Mouse (Mus musculus) forebrain, embryonic 14.5 days (tissue): ENCODE measurements around the gene Cfdp1. TPM values are rescaled to one million over a fixed set of nuclear protein-coding genes. Genes with fewer than 3 reads are reported as not detected.
A peak's percentile ranks its signal among the peaks of the same experiment; 100 is the strongest.

ENCODE experiments used
- ATAC-seq: fragments of 200-750 bp; cut with Nextera tagmentation; 2 replicates; pipeline ENCODE4 v1.8.0; 2017; ENCODE audit warnings: mild to moderate bottlenecking, moderate library complexity
- DNase-seq: peaks from one replicate; pipeline ENCODE4 v3.0.0-alpha.2; 2015; ENCODE audit warnings: low spot score
- H3K27ac ChIP-seq: fragments of 300-500 bp; sonication (generic); 2 replicates; pipeline ENCODE4 v1.5.1; 2014; ENCODE audit warnings: low read depth, mild to moderate bottlenecking, control low read depth, low read length, moderate library complexity
- H3K27me3 ChIP-seq: fragments of 300-500 bp; sonication (generic); replicated peaks from 2 replicates; pipeline ENCODE4 v1.6.1; 2014; ENCODE audit warnings: low read length, control low read depth, mixed read lengths; ENCODE audit not compliant: control insufficient read depth, insufficient read depth
- H3K36me3 ChIP-seq: fragments of 300-500 bp; sonication (generic); 2 replicates; pipeline ENCODE4 v1.6.1; 2014; ENCODE audit warnings: low read length, control low read depth; ENCODE audit not compliant: control insufficient read depth, insufficient read depth
- H3K4me1 ChIP-seq: fragments of 300-500 bp; sonication (generic); 2 replicates; pipeline ENCODE4 v1.6.1; 2014; ENCODE audit warnings: antibody characterized with exemption, low read length, control low read depth; ENCODE audit not compliant: control insufficient read depth, insufficient read depth
- H3K4me2 ChIP-seq: fragments of 300-500 bp; sonication (generic); 2 replicates; pipeline ENCODE4 v1.6.1; 2014; ENCODE audit warnings: mild to moderate bottlenecking, control low read depth, low read length
- H3K4me3 ChIP-seq: fragments of 300-500 bp; sonication (generic); 2 replicates; pipeline ENCODE4 v1.5.1; 2014; ENCODE audit warnings: low read depth, low read length, control low read depth
- H3K9ac ChIP-seq: fragments of 300-500 bp; sonication (generic); 2 replicates; pipeline ENCODE4 v1.6.1; 2014; ENCODE audit warnings: mild to moderate bottlenecking, low read length, control low read depth, moderate library complexity
- H3K9me3 ChIP-seq: fragments of 300-500 bp; sonication (generic); replicated peaks from 2 replicates; pipeline ENCODE4 v1.6.1; 2016; ENCODE audit warnings: low read length, control low read depth, mixed read lengths; ENCODE audit not compliant: control insufficient read depth
- WGBS: fragments of 180-500 bp; shearing (Covaris S2); extraction: QIAGEN DNeasy Blood & Tissue Kit; methylation state at CpG from one replicate; pipeline ENCODE4 v1.1.7; 2014; 5-methylcytosine and 5-hydroxymethylcytosine counted together
- polyA plus RNA-seq: library from polyadenylated mRNA; unstranded; fragments of >200 nt; fragmentation: Nextera tagmentation; extraction: Ambion mirVana; gene quantifications from 2 replicates; pipeline ENCODE4 v1.2.1, GENCODE M21; 2014

Gene Cfdp1
- polyA plus RNA-seq, 1 experiment from 2014 or later, result 173 TPM

DNA sequence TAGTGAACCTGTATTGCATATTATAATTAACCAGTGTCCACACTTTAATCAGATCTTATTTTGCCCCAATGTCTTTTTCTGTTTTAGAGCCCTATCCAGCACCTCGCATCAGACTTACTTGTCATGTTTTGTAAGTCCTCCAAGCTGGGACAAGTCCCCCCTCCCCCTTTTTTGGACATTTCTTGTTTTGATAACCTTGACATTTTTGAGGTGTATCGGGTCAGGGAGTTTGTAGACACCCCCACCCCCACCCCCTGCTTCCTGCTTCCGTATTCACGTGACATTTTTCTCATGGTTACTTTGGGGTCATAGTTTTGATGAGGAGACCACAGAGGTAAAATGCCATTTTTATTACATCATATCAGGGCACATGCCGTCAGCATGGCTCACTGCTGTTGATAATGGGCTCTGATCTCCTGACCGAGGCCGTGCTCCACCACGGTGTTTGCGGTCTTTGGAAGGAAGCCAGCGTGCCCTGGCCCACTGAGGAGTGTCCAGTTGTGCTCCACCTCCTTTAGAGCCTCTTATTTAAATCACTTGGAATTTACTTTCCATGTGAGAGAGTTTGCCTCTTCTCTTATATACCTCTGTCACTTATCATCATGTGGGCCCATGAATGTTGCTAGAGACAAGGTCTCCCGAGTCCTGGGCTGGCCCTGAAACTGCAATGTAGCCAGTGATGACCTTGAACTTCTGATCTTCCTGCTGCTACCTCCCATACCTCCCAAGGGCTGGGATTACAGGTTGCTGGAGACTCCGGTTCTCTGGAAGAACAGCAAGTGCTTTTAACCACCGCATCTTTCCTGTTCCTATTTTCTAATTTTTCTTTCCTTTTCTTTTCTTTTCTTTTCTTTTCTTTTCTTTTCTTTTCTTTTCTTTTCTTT lies 107.3 kb downstream of the Cfdp1 start:
- no peak overlapping the region for H3K4me2 ChIP-seq
- no peak overlapping the region for H3K27ac ChIP-seq
- no peak for ATAC-seq
- no peaks in the 10 kb centered on the region for H3K9me3 ChIP-seq
- no peaks in the 10 kb centered on the region for H3K27me3 ChIP-seq
- no peak for DNase-seq
- H3K4me1 ChIP-seq, result peaks cover 30% of the 10 kb centered on the region
- no peak overlapping the region for H3K9ac ChIP-seq
- no peak overlapping the region for H3K4me3 ChIP-seq
- 85% methylated on average over 13 of the region's 13 CpGs for WGBS
- no peaks in the 10 kb centered on the region for H3K36me3 ChIP-seq

GRCm38 (mm10) chr8:111745591-111746418 lies 108.3 kb downstream of the Cfdp1 start:
- peak overlapping the region; percentile 3; the same call in 1 of the 2 replicates for H3K4me3 ChIP-seq
- peak overlapping the region; percentile 17; the same call in 1 of the 2 replicates for H3K9ac ChIP-seq
- H3K9me3 ChIP-seq, result no peaks in the 10 kb centered on the region
- H3K27ac ChIP-seq, result peak overlapping the region; percentile 28
- H3K4me2 ChIP-seq, result peak overlapping the region; percentile 42
- DNase-seq (peak; percentile 89), ATAC-seq (peak; percentile 76)
- WGBS, result 6% methylated on average over 23 of the region's 23 CpGs
- H3K27me3 ChIP-seq, result no peaks in the 10 kb centered on the region
- H3K4me1 ChIP-seq, result peaks cover 40% of the 10 kb centered on the region
- H3K36me3 ChIP-seq, result no peaks in the 10 kb centered on the region

DNA sequence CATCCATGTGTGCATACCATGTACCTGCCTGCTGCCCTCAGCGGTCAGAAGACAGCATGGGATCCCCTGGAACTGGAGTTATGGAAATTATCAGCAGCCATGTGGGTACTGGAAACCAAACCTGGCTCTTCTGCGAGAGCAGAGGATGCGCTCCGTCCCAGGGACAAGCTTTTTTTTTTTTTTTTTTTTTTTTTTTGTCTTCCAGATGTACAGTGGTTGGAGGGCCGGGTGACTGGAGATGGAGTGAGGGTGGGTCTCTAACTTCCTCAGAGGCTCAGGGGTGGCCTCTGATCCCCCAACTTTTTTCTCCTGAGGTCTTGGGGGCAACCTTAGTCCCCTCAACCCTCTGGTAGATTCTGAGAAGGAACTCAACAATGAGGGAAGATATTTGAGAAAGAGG lies 109.0 kb downstream of the Cfdp1 start:
- H3K9ac ChIP-seq, result no peak overlapping the region
- 66% methylated on average over 5 of the region's 5 CpGs for WGBS
- no peak for DNase-seq
- H3K9me3 ChIP-seq, result no peaks in the 10 kb centered on the region
- peak overlapping the region; percentile 28; the same call in 1 of the 2 replicates for H3K27ac ChIP-seq
- peaks cover 47% of the 10 kb centered on the region for H3K4me1 ChIP-seq
- no peak overlapping the region for H3K4me3 ChIP-seq
- ATAC-seq, result no peak
- H3K36me3 ChIP-seq, result no peaks in the 10 kb centered on the region
- no peaks in the 10 kb centered on the region for H3K27me3 ChIP-seq
- H3K4me2 ChIP-seq, result peak overlapping the region; percentile 42; the same call in 1 of the 2 replicates

DNA sequence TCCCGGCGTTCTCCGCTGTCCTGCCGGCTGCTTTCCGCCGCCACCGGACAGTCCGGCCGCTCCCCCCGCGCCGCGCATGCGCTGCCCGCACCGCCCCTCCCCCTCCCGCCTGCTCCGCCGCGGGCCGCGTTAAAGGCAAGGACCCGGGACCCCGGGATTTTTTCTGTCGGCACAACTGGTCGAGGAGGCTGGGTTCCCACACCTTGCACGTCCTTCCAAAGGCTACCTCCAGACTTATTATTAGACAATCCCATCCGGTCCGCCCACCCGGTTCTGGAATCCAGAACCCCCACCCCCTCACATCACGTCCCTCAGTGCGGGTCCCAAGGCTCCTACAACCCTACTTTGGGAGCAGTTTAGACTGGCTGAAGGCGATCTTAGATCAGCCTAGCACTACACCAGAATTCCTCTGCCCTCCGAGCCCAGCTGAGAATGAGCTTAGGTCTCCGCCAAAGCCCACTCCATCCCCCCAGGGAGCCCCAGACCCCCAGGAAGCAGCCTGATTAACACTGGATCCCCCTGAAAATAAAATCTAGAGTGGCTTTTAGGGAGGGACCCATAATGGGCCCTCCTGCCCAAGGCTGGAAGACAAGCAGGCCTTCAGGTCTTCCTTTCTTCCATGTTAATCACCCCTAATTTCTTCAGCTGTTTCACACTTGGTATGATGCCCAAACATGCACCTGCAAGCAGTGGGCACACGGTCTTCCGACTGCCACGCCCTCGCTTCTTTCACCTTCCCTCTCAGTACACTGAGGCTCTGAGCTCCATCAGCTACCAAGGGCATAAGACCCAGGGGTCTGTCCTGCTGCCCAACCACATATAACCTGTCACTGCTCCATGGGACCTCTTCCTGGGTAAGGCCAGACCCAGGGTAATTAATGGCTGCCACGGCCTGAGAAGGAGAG lies 110.0 kb downstream of the Cfdp1 start, which contains the start of gene Bcar1:
TSS of gene Bcar1 (minus strand) at position 18 of the 905 bp plus-strand sequence.
- Histone ChIP-seq H3K9me3 (no peaks in the 10 kb centered on the region), H3K27ac (peak within 1 kb of the TSS; percentile 85), H3K9ac (peak within 1 kb of the TSS; percentile 96), H3K27me3 (no peaks in the 10 kb centered on the region), H3K4me3 (peak within 1 kb of the TSS; percentile 75), H3K4me1 (peaks cover 57% of the 10 kb centered on the region), H3K4me2 (peak within 1 kb of the TSS; percentile 79), H3K36me3 (no peaks in the 10 kb centered on the region)
- WGBS, result 10% methylated on average over 38 of the region's 40 CpGs
- peak; percentile 88 for DNase-seq
- peak; percentile 49 for ATAC-seq

- Histone ChIP-seq H3K36me3 (no peaks in the 10 kb centered on the region), H3K4me3 (peak overlapping the region; percentile 75), H3K9ac (peak overlapping the region; percentile 96), H3K4me2 (peak overlapping the region; percentile 79), H3K9me3 (no peaks in the 10 kb centered on the region), H3K27ac (peak overlapping the region; percentile 85), H3K27me3 (no peaks in the 10 kb centered on the region), H3K4me1 (peaks cover 59% of the 10 kb centered on the region)
- DNase-seq, result no peak
- WGBS, result under 1% methylated on average over 38 of the region's 44 CpGs
- peak; percentile 27 for ATAC-seq
These were observed 110.8 kb downstream of the Cfdp1 start for GRCm38 (mm10) chr8:111743101-111743791.

DNA sequence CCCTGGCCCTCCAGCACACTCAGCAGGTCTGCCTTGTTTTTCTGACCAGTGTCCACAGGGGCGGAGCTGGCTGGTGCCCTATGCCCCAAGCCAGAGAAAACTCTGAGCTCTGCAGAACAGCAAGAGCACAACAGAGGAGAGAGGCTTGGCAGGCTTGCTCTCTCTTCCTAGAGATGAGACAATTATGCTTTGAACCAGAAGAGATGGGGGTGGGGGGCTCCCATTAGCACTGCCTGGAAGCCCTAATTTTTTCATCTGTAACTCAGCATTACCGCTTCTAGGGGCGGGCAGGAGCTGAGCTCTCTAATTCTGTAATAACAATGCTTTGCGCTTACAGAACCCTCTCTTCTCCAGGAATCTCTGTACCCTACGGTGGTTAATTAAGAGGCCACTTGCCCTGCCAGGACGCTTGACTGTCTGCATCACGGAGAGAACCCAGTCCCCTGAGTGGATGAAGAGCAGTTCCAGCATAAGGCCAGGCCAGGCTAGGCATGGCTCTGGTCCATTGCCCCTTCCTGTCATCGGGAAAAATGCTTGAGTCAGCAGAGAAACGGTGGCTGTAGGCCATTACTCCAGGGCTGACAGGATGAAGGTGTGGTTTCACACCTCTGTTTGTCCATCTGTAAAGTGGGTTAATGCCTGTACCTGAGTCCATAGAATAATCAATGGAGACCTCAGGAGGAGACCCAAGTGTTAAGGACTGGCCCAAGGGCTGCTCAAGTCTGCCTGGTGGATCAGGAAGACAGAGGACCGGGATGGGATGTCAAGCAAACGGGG lies 111.6 kb downstream of the Cfdp1 start:
- ATAC-seq (no peak; the same call in 1 of the 2 replicates), DNase-seq (peak; percentile 73)
- Histone ChIP-seq H3K4me1 (peaks cover 59% of the 10 kb centered on the region), H3K27ac (peak overlapping the region; percentile 85), H3K36me3 (no peaks in the 10 kb centered on the region), H3K9me3 (no peaks in the 10 kb centered on the region), H3K9ac (peak overlapping the region; percentile 96), H3K4me2 (peak overlapping the region; percentile 79), H3K4me3 (peak overlapping the region; percentile 75), H3K27me3 (no peaks in the 10 kb centered on the region)
- WGBS, result 8% methylated on average over 11 of the region's 11 CpGs

DNA sequence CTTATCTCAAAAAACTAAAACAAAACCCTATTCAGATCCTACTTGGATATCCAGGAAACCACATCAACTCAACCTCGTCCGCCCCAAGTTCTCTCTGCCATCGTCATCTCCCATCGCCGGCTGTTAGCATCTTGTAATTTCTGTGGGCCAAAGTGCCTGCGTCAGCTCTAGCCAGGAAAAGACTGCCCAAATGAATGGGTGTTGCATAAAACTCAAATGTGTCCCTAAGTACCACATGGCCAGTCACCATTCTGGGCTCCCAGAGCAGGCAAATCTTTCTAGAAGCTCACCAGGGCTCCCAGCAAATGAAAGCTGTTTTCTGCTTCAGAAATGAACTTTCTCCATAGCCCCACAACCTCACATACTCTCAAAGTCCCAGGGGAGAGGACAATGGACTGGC lies 112.5 kb downstream of the Cfdp1 start:
- H3K9ac ChIP-seq, result peak overlapping the region; percentile 96
- H3K4me1 ChIP-seq, result peaks cover 67% of the 10 kb centered on the region
- no peaks in the 10 kb centered on the region for H3K9me3 ChIP-seq
- H3K27ac ChIP-seq, result peak overlapping the region; percentile 85; the same call in 1 of the 2 replicates
- WGBS, result 66% methylated on average over 6 of the region's 6 CpGs
- H3K4me2 ChIP-seq, result peak overlapping the region; percentile 79
- no peak for DNase-seq
- H3K4me3 ChIP-seq, result peak overlapping the region; percentile 75
- no peak for ATAC-seq
- no peaks in the 10 kb centered on the region for H3K36me3 ChIP-seq
- H3K27me3 ChIP-seq, result no peaks in the 10 kb centered on the region
